Mouse (Mus musculus) stomach, adult 2 months (tissue): ENCODE measurements around the gene Caskin1. TPM values are rescaled to one million over a fixed set of nuclear protein-coding genes. Genes with fewer than 3 reads are reported as not detected.

Experiments used
- polyA plus RNA-seq: library from polyadenylated mRNA; depleted of rRNA; stranded (reverse); fragments of >200 nt; gene quantifications from 2 replicates; pipeline ENCODE4 v1.2.3, GENCODE M21; 2012; rRNA removed

Caskin1 gene
- 0.31 and 0.43 TPM in 2 replicates for polyA plus RNA-seq

DNA sequence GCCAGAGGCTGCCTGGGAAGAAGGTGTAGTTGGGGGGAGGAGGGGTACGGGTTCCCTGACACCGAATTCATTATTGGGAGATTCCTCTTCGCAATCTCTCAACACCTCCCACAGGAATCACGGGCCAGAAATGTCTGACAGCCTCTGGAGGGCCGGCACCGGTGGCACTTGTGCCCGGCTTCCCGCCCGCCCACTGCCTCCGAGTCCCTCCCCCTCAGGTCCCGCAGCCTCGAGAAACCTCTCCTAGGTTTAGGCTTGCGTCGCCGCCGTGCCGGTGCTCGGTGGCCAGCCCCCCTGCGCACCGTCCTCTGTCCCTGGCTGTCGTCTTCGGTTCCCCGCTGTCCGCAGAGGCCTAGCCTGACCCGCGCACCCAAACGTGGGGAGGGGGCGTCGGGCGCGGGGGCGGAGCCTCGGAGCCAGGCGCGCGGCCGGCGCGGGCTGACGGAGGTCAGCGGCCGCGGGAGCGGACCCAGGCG lies at the start of gene Caskin1:
Gene Caskin1 (plus strand): TSS at position 416 of the 476 bp plus-strand sequence.

DNA sequence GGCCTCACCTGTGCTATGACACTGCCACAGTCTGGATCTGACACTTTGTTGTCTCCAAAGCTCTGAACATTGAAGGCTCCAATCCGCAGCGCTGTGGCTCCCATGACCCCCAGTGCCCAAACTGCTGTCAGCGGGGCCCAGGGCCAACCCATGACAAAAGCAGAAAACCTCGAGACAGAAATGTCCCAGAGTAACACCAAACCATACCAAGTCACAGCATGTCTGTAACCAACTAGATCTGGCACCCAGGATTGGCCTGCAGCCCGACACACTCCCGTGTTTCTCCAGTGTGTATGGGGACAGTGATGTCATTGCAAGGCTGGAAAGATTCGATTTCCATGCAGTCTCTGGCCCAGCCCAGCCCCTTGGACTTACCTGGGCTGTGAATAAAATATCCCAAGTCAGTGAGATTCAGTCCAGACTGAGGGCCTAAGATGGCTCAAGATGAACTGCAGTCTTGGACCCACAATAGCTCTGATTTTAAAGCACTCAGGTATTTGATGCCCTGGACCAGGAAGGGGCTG lies 45.7 kb upstream of the Caskin1 start, which contains the start of gene Dnase1l2:
Gene Dnase1l2 (minus strand): TSS at position 474 of the 524 bp plus-strand sequence.

DNA sequence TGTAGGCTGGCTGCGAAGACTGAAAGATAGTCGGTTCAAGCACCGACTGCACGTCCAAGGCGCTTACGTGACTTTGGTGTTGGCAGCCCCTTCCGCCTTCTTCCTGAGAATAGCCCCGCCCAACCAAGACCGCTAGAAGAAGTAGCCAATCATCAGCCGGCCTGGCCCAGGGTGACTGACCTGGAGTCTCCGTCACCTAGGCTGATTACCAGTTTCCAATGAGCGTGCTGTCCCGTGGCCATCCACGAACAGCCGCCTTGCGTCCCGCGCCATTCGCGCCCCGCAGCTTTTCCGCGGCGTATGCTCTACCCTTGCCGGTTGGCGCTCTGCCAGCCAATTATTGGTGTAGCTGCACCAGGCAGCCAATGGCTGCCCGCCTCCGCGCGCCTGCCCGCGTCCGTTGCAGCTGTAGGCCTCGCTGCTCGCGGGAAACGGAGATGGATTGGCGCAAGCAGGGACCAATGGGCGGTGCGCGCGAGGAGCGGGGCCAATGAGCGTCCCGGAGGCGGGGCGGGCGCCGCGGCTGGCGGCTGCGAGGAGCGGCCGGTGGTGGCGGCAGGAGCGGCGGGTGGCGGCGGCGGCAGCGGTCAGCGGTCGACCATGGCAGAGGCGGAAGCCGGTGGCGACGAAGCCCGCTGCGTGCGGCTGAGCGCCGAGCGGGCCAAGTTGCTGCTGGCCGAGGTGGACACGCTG lies 18.3 kb upstream of the Caskin1 start, which contains the start of the genes E4f1 and Pgp:
Gene E4f1 (minus strand): TSS at position 404 of the 693 bp plus-strand sequence.
Gene Pgp (plus strand): TSS at position 483 of the 693 bp plus-strand sequence.

DNA sequence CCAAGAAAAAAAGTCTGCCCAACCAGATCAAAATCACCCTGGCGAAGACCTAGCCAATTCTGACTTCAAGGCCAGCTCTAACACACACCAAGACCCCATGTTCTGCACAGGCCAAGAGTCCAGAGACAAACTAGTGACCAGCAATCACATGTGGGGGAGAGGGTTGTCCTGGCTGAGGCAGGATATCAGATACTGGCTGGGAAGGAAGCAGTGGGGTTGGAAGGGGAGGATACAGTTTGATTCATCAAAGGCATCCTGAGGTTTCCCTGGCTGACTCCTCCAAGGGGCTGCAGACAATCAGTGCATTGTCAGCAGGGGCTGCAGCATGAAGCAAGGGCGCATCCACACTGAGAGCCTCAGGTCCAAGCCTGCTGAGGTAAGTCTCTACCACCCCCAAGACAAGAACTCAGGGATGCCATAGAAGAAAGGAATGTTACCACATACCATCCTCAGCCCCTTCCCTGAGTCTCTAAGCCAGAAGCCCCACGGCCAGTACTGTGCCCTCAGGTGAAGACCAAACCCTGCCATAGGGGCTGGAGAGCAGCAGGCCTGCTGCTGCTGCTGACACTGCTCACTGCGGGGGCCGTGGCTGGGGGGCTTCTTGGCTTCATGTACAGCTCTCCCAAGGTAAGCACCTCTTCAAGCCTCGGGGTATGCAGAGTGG lies 14.7 kb upstream of the Caskin1 start, which contains the start of gene Bricd5:
Gene Bricd5 (plus strand): TSS at position 273 of the 664 bp plus-strand sequence.

DNA sequence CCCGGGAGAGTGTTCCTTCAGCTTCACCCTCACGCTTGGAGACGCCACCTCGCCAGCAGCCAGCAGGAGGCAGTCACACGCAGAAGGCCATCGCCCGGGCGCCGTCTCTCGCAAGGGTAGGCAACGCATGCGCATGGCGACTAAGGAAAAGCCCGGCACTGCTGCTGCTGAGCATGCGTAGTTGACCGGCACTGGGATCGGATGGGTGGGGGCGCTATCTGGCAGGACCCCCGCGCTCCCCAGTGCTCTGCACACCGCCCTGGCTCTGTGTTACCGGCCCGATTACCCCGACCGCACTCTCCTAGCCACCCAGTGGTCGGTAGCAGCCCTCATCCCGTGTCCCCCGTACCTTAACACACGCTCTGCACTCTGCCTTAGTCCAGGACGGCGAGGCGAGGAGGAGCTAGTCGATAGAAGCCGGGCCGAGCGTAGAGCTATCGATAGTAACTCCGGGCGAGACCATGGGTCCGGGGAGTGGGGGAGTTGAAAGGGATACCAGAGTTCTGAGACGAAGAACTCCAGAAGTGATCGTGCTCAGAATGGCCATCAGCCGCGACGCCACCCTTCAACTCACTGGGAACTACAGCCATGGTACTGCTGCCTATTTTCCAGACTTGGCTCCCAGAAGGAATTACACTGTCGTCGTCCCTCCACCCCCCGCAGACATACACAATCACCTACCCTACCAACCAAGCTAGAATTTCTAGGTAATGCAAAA lies 9.6 kb upstream of the Caskin1 start, which contains the start of gene Mlst8:
Gene Mlst8 (minus strand): TSS at position 416 of the 718 bp plus-strand sequence.

DNA sequence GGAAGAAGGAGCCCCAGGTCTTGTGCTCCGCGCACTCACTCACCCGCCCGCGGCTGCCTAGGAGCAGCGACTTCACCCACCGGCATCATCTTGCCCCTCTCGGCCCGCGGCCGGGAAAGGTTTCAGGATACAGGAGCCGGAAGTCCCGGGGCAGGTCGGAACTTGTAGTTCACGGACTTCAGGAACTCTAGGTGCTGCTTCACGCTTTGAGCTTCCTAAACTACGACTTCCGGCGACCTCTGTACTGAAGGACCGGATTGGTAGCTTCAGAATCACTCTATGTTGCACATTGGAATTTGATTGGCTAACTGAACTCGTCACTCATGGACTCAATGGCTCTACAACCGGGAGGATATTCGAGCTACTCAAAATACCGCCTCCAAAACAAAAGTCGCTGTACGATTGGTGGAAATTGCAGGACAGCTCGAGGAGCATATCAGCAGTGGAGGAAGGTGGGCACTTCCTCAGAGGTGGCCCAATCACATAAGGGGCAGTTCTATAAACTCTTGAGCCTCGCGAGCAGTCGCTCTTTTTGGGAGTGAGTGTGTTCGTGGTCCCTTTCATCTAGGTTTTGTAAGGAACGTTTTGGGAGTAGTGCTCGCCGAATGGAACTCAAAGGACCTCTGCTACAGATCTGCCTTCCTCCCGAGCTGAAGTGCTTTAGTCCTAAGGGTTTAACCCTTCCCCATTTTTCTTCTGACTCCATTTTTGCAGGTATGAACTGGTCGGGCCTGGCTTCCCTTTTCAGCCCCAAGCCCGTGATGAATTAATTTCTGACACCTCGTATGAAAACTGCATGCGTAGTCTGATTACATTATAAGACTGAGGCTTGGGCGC lies 39.5 kb downstream of the Caskin1 start, which contains the start of gene Traf7:
Gene Traf7 (minus strand): TSS at position 216 of the 837 bp plus-strand sequence.

DNA sequence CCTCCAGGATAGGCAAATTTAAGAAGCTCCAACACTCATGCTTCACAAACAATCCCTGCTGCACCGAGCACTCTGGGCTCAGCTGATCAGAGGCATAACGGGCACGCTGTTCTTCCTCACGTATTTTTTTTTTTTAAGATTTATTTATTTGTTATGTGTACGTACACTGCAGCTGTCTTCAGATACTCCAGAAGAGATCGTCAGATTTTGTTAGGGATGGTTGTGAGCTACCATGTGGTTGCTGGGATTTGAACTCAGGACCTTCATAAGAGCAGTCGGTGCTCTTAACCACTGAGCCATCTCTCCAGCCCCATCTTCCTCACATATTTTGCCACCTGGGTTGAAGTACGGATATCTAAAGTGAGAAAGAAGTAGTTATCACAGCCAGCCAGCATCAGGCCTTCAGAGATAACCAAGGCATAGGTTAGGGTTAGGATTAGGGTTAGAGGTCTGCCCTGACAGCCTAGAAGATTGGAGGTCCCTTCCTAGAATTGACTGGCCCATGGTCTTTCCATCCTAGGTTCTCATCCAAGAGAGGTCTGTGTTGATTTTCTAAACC lies 45.8 kb downstream of the Caskin1 start, which contains the start of gene Rab26:
Gene Rab26 (minus strand): TSS at position 51 of the 559 bp plus-strand sequence.

DNA sequence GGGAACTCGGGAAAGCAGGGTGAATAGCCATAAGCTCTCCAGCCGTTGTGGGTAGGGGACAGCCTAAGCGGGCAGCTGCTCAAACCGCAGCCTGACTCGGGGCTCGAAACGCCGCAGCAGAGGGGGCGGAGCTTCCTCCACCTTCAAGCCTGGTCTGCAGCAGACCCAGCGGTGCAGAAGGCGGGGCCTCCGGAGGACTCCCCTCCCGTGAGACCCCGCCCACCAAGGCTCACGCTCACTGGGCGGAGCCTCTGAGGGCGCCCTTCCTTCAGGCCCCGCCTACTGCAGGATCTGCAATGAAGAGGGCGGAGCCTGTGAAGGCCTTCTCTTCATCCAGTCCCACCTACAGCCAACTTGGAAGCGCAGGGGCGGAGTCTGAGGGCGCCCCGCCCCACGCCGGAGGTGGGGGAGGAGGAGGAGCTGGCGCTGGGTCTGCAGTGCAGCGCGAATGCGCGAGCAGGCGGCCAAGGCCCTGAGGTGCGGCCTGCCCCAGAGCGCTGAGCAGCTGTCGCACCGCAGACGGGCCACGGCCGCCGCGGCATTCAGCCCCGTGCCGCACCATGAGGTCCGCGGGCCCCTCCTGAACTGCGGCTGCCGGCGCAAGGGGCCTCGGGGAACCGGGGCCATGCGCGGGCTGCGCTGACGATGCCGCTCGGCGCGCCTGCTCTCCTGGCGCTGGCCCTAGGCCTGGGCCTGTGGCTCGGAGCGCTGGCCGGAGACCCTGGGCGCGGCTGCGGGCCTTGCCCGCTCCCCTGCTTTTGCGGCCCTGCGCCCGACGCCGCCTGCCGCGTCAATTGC lies 61.4 kb downstream of the Caskin1 start, which contains the start of gene Pkd1:
Gene Pkd1 (plus strand): TSS at position 217 of the 798 bp plus-strand sequence.

Other genes starting within 250 kb of the Caskin1 start
- gene Ccnf, start 237.1 kb upstream of the Caskin1 start, polyA plus RNA-seq = 2.5 and 3.2 TPM in 2 replicates
- not detected in 2 replicates for gene Abca17, start 137.5 kb upstream of the Caskin1 start, polyA plus RNA-seq
- 21.6 and 28.9 TPM in 2 replicates for gene Abca3, start 136.7 kb upstream of the Caskin1 start, polyA plus RNA-seq
- gene Rnps1, start 74.0 kb upstream of the Caskin1 start, polyA plus RNA-seq = 34.7 and 57.6 TPM in 2 replicates
- 36.9 and 55.2 TPM in 2 replicates for gene Eci1, start 62.0 kb upstream of the Caskin1 start, polyA plus RNA-seq
- gene Dnase1l2, start 45.5 kb upstream of the Caskin1 start, polyA plus RNA-seq = 14.8 and 19.5 TPM in 2 replicates
- 36.0 and 36.4 TPM in 2 replicates for gene E4f1, start 18.3 kb upstream of the Caskin1 start, polyA plus RNA-seq
- 31.9 and 71.4 TPM in 2 replicates for gene Pgp, start 18.2 kb upstream of the Caskin1 start, polyA plus RNA-seq
- gene Bricd5, start 14.7 kb upstream of the Caskin1 start, polyA plus RNA-seq = 0.89 and 2.0 TPM in 2 replicates
- 17.7 and 18.0 TPM in 2 replicates for gene Mlst8, start 9.5 kb upstream of the Caskin1 start, polyA plus RNA-seq
- 69.9 and 81.7 TPM in 2 replicates for gene Traf7, start 39.3 kb downstream of the Caskin1 start, polyA plus RNA-seq
- 0.52 and 0.64 TPM in 2 replicates for gene Rab26, start 45.6 kb downstream of the Caskin1 start, polyA plus RNA-seq
- 28.7 and 31.6 TPM in 2 replicates for gene Pkd1, start 61.2 kb downstream of the Caskin1 start, polyA plus RNA-seq
- 76.4 and 92.7 TPM in 2 replicates for gene Tsc2, start 144.0 kb downstream of the Caskin1 start, polyA plus RNA-seq
- gene Nthl1, start 144.1 kb downstream of the Caskin1 start, polyA plus RNA-seq = 4.2 and 7.1 TPM in 2 replicates
- gene Slc9a3r2, start 161.7 kb downstream of the Caskin1 start, polyA plus RNA-seq = 79.0 and 91.9 TPM in 2 replicates
- gene Npw, start 169.9 kb downstream of the Caskin1 start, polyA plus RNA-seq = 82.5 and 162 TPM in 2 replicates
- 38.5 and 39.1 TPM in 2 replicates for gene Zfp598, start 181.1 kb downstream of the Caskin1 start, polyA plus RNA-seq
- 1.4 and 1.7 TPM in 2 replicates for gene Syngr3, start 201.4 kb downstream of the Caskin1 start, polyA plus RNA-seq
- gene Gfer, start 207.6 kb downstream of the Caskin1 start, polyA plus RNA-seq = 7.2 and 30.2 TPM in 2 replicates
- 11.3 and 12.3 TPM in 2 replicates for gene Noxo1, start 207.6 kb downstream of the Caskin1 start, polyA plus RNA-seq
- gene Tbl3, start 219.1 kb downstream of the Caskin1 start, polyA plus RNA-seq = 25.5 and 30.0 TPM in 2 replicates
- gene Rnf151, start 229.5 kb downstream of the Caskin1 start, polyA plus RNA-seq = 0.13 and 0.33 TPM in 2 replicates
- gene Rps2, start 229.5 kb downstream of the Caskin1 start, polyA plus RNA-seq = 1,596 and 3,241 TPM in 2 replicates
- 158 and 263 TPM in 2 replicates for gene Ndufb10, start 235.9 kb downstream of the Caskin1 start, polyA plus RNA-seq
- gene Rpl3l, start 239.2 kb downstream of the Caskin1 start, polyA plus RNA-seq = 2.5 and 3.6 TPM in 2 replicates
- 78.4 and 78.5 TPM in 2 replicates for gene Msrb1, start 248.0 kb downstream of the Caskin1 start, polyA plus RNA-seq